Mouse (Mus musculus) intestine, embryonic 15.5 days (tissue): Measurements from ENCODE around the gene Rpl3l. TPM values are rescaled to one million over a fixed set of nuclear protein-coding genes. Genes with fewer than 3 reads are reported as not detected.

Experiments
- ATAC-seq: fragments of 200-750 bp; cut with Nextera tagmentation; 2 replicates; pipeline ENCODE4 v1.8.0; 2017; ENCODE audit warnings: moderate TSS enrichment, moderate library complexity
- H3K27ac ChIP-seq: fragments of 300-500 bp; sonication (generic); 2 replicates; pipeline ENCODE4 v1.5.1; 2015; ENCODE audit warnings: mild to moderate bottlenecking, inconsistent platforms
- H3K27me3 ChIP-seq: fragments of 300-500 bp; sonication (generic); replicated peaks from 2 replicates; pipeline ENCODE4 v1.6.1; 2015; ENCODE audit warnings: inconsistent platforms
- H3K36me3 ChIP-seq: fragments of 300-500 bp; sonication (generic); 2 replicates; pipeline ENCODE4 v1.6.1; 2015; ENCODE audit warnings: inconsistent platforms
- H3K4me1 ChIP-seq: fragments of 300-500 bp; sonication (generic); replicated peaks from 2 replicates; pipeline ENCODE4 v1.6.1; 2015; ENCODE audit warnings: inconsistent platforms
- H3K4me2 ChIP-seq: fragments of 300-500 bp; sonication (generic); replicated peaks from 2 replicates; pipeline ENCODE4 v1.6.1; 2015; ENCODE audit warnings: mild to moderate bottlenecking, inconsistent platforms
- H3K4me3 ChIP-seq: fragments of 300-500 bp; sonication (generic); replicated peaks from 2 replicates; pipeline ENCODE4 v1.5.1; 2015; ENCODE audit warnings: inconsistent platforms
- H3K9ac ChIP-seq: fragments of 300-500 bp; sonication (generic); 2 replicates; pipeline ENCODE4 v1.6.1; 2015; ENCODE audit warnings: inconsistent platforms
- H3K9me3 ChIP-seq: fragments of 300-500 bp; sonication (generic); 2 replicates; pipeline ENCODE4 v1.6.1; 2016; ENCODE audit warnings: inconsistent platforms
- WGBS: fragments of 180-500 bp; shearing (Covaris S2); methylation state at CpG from one replicate; pipeline ENCODE4 v1.1.7; 2015; 5-methylcytosine and 5-hydroxymethylcytosine counted together
- polyA plus RNA-seq: library from polyadenylated mRNA; unstranded; fragments of >200 nt; fragmentation: Nextera tagmentation; extraction: Ambion mirVana; gene quantifications from 2 replicates; pipeline ENCODE4 v1.2.1, GENCODE M21; 2015

Gene Rpl3l
- polyA plus RNA-seq, 1 experiment from 2014 or later, result not detected

DNA sequence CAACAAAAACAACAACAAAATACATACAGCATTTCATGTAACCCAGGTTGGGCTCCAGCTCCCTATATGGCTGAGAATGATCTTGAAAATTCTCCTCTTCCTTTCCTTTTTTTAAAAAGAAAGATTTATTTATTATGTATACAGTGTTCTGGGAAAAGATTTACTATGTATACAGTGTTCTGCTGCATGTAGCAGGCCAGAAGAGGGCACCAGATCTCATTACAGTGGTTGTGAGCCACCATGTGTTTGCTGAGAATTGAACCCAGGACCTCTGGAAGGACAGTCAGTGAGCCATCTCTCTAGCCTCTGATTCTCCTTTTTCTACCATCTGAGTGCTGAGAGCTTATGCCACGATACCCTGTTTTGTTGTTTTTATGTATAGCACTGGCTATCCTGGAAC is 6.9 kb downstream of the Rpl3l start:
- Histone ChIP-seq H3K4me1 (peaks cover 14% of the 10 kb centered on the region), H3K36me3 (no peaks in the 10 kb centered on the region), H3K27ac (no peak overlapping the region), H3K9me3 (no peaks in the 10 kb centered on the region), H3K9ac (no peak overlapping the region), H3K4me2 (no peak overlapping the region), H3K27me3 (no peaks in the 10 kb centered on the region), H3K4me3 (no peak overlapping the region)
- ATAC-seq, result no peak
- 82% methylated on average over 1 of the region's 1 CpGs for WGBS

GRCm38 (mm10) chr17:24735446-24735845 is 7.8 kb downstream of the Rpl3l start:
- Histone ChIP-seq H3K4me1 (peaks cover 14% of the 10 kb centered on the region), H3K9me3 (no peaks in the 10 kb centered on the region), H3K36me3 (no peaks in the 10 kb centered on the region), H3K4me3 (no peak overlapping the region), H3K4me2 (peak overlapping the region; percentile 61), H3K27ac (peak overlapping the region; percentile 54; the same call in 1 of the 2 replicates), H3K9ac (no peak overlapping the region), H3K27me3 (no peaks in the 10 kb centered on the region)
- ATAC-seq, result no peak
- 82% methylated on average over 7 of the region's 7 CpGs for WGBS

DNA sequence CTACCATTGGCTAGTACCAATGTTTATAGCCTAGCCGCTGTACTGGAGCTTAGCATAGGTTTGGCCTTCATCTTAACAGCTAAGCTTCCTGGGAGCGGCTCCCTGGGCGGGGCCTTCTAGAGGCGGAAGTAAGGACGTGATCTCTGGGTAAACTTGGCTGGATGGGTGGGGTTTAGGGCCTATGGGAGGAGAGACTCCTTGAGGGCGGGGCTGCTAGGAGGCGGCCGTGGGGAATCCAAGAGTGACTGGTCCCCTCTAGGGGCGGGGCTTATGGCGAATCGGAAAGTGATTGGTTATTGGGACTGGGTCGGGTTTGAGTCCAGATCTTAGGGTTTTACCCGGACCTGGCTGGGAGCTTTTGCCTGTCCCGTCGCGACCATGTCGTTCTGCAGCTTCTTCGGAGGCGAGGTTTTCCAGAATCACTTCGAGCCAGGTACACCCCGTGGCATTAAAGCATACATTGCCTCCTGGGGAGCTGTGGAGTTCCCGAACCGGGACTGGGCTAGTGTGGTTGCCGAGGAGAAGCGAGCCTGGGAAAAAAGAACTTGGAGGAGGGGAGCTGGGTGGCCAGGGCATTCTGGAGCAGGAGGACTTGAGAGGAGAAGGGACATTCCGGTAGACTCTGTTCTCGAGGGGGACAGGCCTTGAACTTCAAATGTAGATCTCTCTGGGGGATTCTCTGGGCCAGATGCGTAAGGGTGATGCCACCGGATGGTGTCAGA is 8.9 kb downstream of the Rpl3l start, which contains the start of gene Msrb1:
Gene Msrb1 (plus strand): TSS at position 313 of the 722 bp plus-strand sequence.
- no peaks in the 10 kb centered on the region for H3K36me3 ChIP-seq
- H3K27me3 ChIP-seq, result no peaks in the 10 kb centered on the region
- H3K27ac ChIP-seq, result peak within 1 kb of the TSS; percentile 66
- peak within 1 kb of the TSS; percentile 67 for H3K9ac ChIP-seq
- peak within 1 kb of the TSS; percentile 88 for H3K4me2 ChIP-seq
- H3K4me1 ChIP-seq, result peaks cover 14% of the 10 kb centered on the region
- H3K4me3 ChIP-seq, result peak within 1 kb of the TSS; percentile 66
- under 1% methylated on average over 29 of the region's 29 CpGs for WGBS
- peak; percentile 98 for ATAC-seq
- no peaks in the 10 kb centered on the region for H3K9me3 ChIP-seq

DNA sequence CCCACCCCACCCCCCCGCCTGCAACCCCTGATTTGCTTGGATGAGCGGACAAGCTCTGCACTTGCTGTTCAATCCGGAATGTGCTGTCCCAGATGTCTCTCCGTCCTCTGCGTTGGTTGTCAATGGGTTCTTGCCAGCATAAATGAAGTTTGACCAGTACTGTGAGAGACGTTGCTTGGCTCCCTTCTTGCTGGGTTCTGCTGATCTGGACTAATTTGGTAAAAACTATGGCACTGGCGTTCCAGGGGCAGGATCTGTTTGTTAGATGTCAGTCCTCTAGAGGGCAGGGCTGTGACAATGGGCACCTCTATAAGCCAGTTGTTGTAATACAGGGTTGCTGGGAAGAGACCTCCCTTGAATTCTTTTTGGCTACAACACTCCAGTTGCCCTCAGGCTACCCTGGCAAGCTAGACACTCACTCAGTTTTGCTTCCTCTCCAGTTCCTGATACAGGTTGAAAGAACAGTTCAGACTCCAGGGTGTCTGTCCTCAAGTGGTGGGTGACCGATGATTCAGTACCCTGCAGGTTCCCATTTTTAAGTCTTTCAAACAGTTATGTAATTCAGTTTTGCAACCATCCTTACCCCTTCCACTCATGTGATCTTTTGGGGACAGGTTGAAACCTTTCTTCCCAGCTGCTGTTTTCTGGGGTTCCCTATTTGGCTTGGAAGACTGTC is 9.7 kb downstream of the Rpl3l start:
- Histone ChIP-seq H3K4me1 (peaks cover 14% of the 10 kb centered on the region), H3K9ac (peak overlapping the region; percentile 67; the same call in 1 of the 2 replicates), H3K9me3 (no peaks in the 10 kb centered on the region), H3K27me3 (no peaks in the 10 kb centered on the region), H3K4me2 (peak overlapping the region; percentile 88), H3K27ac (no peak overlapping the region), H3K4me3 (peak overlapping the region; percentile 66), H3K36me3 (no peaks in the 10 kb centered on the region)
- 18% methylated on average over 8 of the region's 8 CpGs for WGBS
- no peak for ATAC-seq

GRCm38 (mm10) chr17:24738238-24738637 is 10.6 kb downstream of the Rpl3l start:
- H3K9me3 ChIP-seq, result no peaks in the 10 kb centered on the region
- H3K4me1 ChIP-seq, result peaks cover 14% of the 10 kb centered on the region
- H3K4me3 ChIP-seq, result no peak overlapping the region
- ATAC-seq, result no peak
- no peak overlapping the region for H3K27ac ChIP-seq
- WGBS, result 79% methylated on average over 4 of the region's 4 CpGs
- 0 out of 2 replicates have a peak, but pooled peaks cover 6% of the 10 kb centered on the region for H3K36me3 ChIP-seq
- no peaks in the 10 kb centered on the region for H3K27me3 ChIP-seq
- H3K4me2 ChIP-seq, result no peak overlapping the region
- H3K9ac ChIP-seq, result no peak overlapping the region

- Histone ChIP-seq H3K27ac (no peak overlapping the region), H3K4me1 (peaks cover 14% of the 10 kb centered on the region), H3K36me3 (0 out of 2 replicates have a peak, but pooled peaks cover 6% of the 10 kb centered on the region), H3K27me3 (no peaks in the 10 kb centered on the region), H3K9ac (no peak overlapping the region), H3K4me2 (no peak overlapping the region), H3K4me3 (no peak overlapping the region), H3K9me3 (no peaks in the 10 kb centered on the region)
- 63% methylated on average over 8 of the region's 8 CpGs for WGBS
- ATAC-seq, result no peak
These were observed 12.3 kb downstream of the Rpl3l start for GRCm38 (mm10) chr17:24739926-24740325.

DNA sequence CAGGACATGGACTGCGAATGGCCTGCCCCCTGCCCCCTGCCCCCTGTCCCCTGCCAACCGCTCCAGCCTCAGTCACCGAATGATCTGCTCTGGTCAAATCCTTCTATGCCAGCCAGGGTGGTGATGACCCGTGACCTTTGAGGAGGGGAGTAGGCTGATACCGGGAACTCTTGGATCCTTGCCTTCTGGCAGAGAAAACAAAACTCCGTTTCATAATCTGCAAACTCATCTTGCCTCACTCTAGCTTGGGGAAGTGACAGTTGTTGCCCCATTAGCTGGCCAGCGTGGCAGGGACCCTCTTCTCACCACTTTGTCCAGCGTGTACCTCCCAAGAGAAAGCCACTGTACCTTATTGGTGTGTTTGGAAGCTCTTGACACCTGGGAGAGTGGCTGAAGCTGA is 14.7 kb downstream of the Rpl3l start:
- Histone ChIP-seq H3K4me2 (no peak overlapping the region), H3K27me3 (no peaks in the 10 kb centered on the region), H3K4me1 (peaks cover 17% of the 10 kb centered on the region), H3K4me3 (no peak overlapping the region), H3K36me3 (0 out of 2 replicates have a peak, but pooled peaks cover 6% of the 10 kb centered on the region), H3K9me3 (no peaks in the 10 kb centered on the region), H3K27ac (no peak overlapping the region), H3K9ac (no peak overlapping the region)
- 81% methylated on average over 8 of the region's 8 CpGs for WGBS
- ATAC-seq, result no peak

- ATAC-seq, result no peak
- H3K9ac ChIP-seq, result no peak overlapping the region
- H3K36me3 ChIP-seq, result 0 out of 2 replicates have a peak, but pooled peaks cover 6% of the 10 kb centered on the region
- no peaks in the 10 kb centered on the region for H3K27me3 ChIP-seq
- H3K4me2 ChIP-seq, result no peak overlapping the region
- H3K4me3 ChIP-seq, result no peak overlapping the region
- no peaks in the 10 kb centered on the region for H3K9me3 ChIP-seq
- H3K4me1 ChIP-seq, result 0 out of 2 replicates have a peak, but pooled peaks cover 7% of the 10 kb centered on the region
- no peak overlapping the region for H3K27ac ChIP-seq
- 85% methylated on average over 5 of the region's 5 CpGs for WGBS
These were observed 16.3 kb downstream of the Rpl3l start for GRCm38 (mm10) chr17:24743896-24744295.

DNA sequence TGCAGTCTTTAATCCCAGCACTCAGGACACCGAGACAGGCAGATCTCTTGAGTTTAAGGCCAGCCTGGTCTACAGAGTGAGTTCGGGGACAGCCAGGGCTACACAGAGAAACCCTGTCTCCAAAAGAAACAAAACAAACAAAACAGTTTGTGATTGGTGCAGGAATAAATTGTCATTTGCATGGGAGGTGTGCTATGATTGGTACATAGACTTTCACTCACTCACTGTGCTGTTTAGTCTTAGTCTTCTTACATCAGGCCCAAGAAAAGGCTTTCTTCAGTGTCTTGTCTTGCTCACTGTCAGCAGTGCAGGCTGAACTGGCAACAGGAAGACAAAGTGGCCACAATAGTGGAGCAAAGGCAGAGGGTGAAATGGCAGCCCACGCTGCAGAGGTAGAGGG is 16.8 kb downstream of the Rpl3l start:
- no peak for ATAC-seq
- no peak overlapping the region for H3K9ac ChIP-seq
- 0 out of 2 replicates have a peak, but pooled peaks cover 7% of the 10 kb centered on the region for H3K4me1 ChIP-seq
- no peak overlapping the region for H3K4me3 ChIP-seq
- WGBS, result 75% methylated on average over 3 of the region's 3 CpGs
- H3K36me3 ChIP-seq, result 0 out of 2 replicates have a peak, but pooled peaks cover 6% of the 10 kb centered on the region
- H3K27me3 ChIP-seq, result no peaks in the 10 kb centered on the region
- H3K27ac ChIP-seq, result no peak overlapping the region
- no peak overlapping the region for H3K4me2 ChIP-seq
- no peaks in the 10 kb centered on the region for H3K9me3 ChIP-seq

DNA sequence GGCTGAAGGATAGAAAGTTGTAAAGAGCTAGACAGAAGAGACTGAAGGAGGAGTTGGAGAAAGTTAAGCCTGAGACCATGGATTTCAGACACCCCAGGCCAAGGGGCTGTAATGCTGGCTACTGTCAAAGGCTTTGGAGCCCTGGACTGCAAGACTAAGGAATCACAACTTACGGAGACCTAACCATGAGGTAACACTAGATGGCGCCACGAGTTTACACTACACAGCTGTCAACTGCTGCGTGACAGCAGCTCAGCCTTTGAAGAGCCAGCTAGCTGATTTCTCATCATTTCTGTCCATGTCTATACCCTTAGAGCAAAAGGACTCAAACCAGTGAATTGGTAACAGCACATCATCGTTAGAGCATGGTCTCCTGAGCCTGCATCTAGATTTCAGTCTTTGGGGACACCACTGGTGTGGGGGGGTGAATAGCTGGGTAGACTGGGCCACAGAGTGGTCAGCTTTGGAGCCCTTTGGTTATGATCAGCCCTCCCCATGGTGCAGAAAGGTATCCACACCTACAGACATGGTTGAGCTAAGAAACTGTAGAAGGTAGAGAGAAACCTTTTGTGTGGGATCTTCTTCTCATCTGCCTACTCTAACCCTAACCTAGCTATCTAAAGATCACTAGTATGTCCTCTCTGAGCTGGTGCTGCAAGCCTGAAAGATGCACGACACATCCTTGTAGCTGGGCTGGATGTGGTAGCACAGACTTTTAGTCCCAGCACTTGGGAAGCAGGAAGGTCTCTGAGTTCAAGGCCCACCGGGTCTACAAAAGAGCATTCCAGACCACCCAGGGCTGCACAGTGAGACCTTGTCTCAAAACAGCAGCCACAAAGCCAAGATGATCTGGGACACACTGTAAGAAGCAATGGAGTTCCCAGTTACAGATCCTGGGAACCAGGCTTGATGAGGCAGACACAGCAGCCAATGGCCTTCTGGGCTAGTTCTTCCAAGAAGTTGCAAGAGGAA is 18.2 kb downstream of the Rpl3l start:
- WGBS, result 20% methylated on average over 7 of the region's 7 CpGs
- H3K9me3 ChIP-seq, result no peaks in the 10 kb centered on the region
- ATAC-seq, result peak; percentile 83
- 0 out of 2 replicates have a peak, but pooled peaks cover 7% of the 10 kb centered on the region for H3K4me1 ChIP-seq
- no peak overlapping the region for H3K4me3 ChIP-seq
- no peak overlapping the region for H3K4me2 ChIP-seq
- H3K27ac ChIP-seq, result no peak overlapping the region
- 0 out of 2 replicates have a peak, but pooled peaks cover 6% of the 10 kb centered on the region for H3K36me3 ChIP-seq
- H3K27me3 ChIP-seq, result peaks cover 11% of the 10 kb centered on the region
- no peak overlapping the region for H3K9ac ChIP-seq

- Histone ChIP-seq H3K9me3 (no peaks in the 10 kb centered on the region), H3K4me1 (0 out of 2 replicates have a peak, but pooled peaks cover 7% of the 10 kb centered on the region), H3K27ac (no peak overlapping the region), H3K4me2 (no peak overlapping the region), H3K4me3 (no peak overlapping the region), H3K9ac (no peak overlapping the region), H3K27me3 (peaks cover 21% of the 10 kb centered on the region), H3K36me3 (0 out of 2 replicates have a peak, but pooled peaks cover 6% of the 10 kb centered on the region)
- ATAC-seq, result 0 out of 2 replicates have a peak, but pooled peaks have one; percentile 31
- WGBS, result 37% methylated on average over 4 of the region's 4 CpGs
These were observed 19.4 kb downstream of the Rpl3l start for GRCm38 (mm10) chr17:24746986-24747385.
